ENCODE assay signal across 8 mouse cellular contexts in genomic region chr11:72145182-72145876, GRCm38 (mm10). TPM values are rescaled to one million over a fixed set of nuclear protein-coding genes. Genes with fewer than 3 reads are reported as not detected.
DNase-seq lines count a peak whose midpoint lies in the region.

No protein-coding gene starts in this region.

- intact Hi-C loops in heart, postnatal 36 days (cut with DNase I): loop anchor here (1.0 kb wide), 1 partner anchor 93 kb away; no protein-coding TSS in a partner anchor
- intact Hi-C loops in left cerebral cortex, postnatal 4 days (cut with DNase I): no loop called here

- DNase-seq in gastrocnemius, adult 18-20 months (ENCODE audit: low spot score): peak; percentile 66
- DNase-seq in gastrocnemius, postnatal 4 days (ENCODE audit: low spot score in 2 of 2): no peak
- DNase-seq in CD4-positive helper T cell, adult 2 months (ENCODE audit: low read depth, low spot score): peak; percentile 19
- DNase-seq in c-Kit-positive CD71-negative TER-119-negative erythroid progenitor cells, embryonic 14.5 days (ENCODE audit: low read depth): peak; percentile 30
- peak; percentile 21 to 48 for DNase-seq in heart, postnatal 36 days
- DNase-seq in lung, postnatal 4 days: peak; percentile 69 to 76
- no peak for DNase-seq in layer of hippocampus, postnatal 36 days
- DNase-seq in left cerebral cortex, postnatal 4 days: no peak

RNA-seq across cellular contexts. Expression of gene Pitpnm3, which starts 9.8 kb away (rescaled TPM):
- 1 to 10 TPM; 2.0 to 2.3 TPM for total RNA-seq in gastrocnemius, adult 18-20 months (2021)
- 1 to 10 TPM; 1.4 to 1.5 TPM for total RNA-seq in gastrocnemius, postnatal 4 days (2021)
- total RNA-seq in heart, postnatal 36 days (2021): 1 to 10 TPM; 1.5 to 1.8 TPM
- 10 to 100 TPM; 26.0 to 27.9 TPM for total RNA-seq in layer of hippocampus, postnatal 36 days (2021)
- 10 to 100 TPM; 20.9 to 25.5 TPM for total RNA-seq in left cerebral cortex, postnatal 4 days (2021)

Comparison
In these comparisons a context has a peak if more than half of its experiments do, and no peak if none do; other contexts are left out.
1. DNase-seq: peak in gastrocnemius, adult 18-20 months (single experiment), CD4-positive helper T cell, adult 2 months (single experiment), c-Kit-positive CD71-negative TER-119-negative erythroid progenitor cells, embryonic 14.5 days (single experiment), heart, postnatal 36 days (2 of 2) and lung, postnatal 4 days (2 of 2); none in gastrocnemius, postnatal 4 days (0 of 2), layer of hippocampus, postnatal 36 days (0 of 2) and left cerebral cortex, postnatal 4 days (single experiment).
2. RNA of gene Pitpnm3, which starts 9.8 kb away (total RNA-seq): 26.0 to 27.9 TPM in layer of hippocampus, postnatal 36 days and 20.9 to 25.5 TPM in left cerebral cortex, postnatal 4 days; 2.0 to 2.3 TPM in gastrocnemius, adult 18-20 months, 1.5 to 1.8 TPM in heart, postnatal 36 days and 1.4 to 1.5 TPM in gastrocnemius, postnatal 4 days; every median in the first group is over 4 times any median in the second.